Mouse (Mus musculus) hindbrain, embryonic 12.5 days (tissue): ENCODE data around the gene Tmem190. TPM values are rescaled to one million over a fixed set of nuclear protein-coding genes. Genes with fewer than 3 reads are reported as not detected.
A peak's percentile ranks its signal among the peaks of the same experiment; 100 is the strongest.

Experiments
- ATAC-seq: fragments of 200-750 bp; cut with Nextera tagmentation; 2 replicates; pipeline ENCODE4 v1.8.0; 2017; ENCODE audit warnings: moderate TSS enrichment; ENCODE audit not compliant: low FRiP score
- H3K27ac ChIP-seq: fragments of 300-500 bp; sonication (generic); 2 replicates; pipeline ENCODE4 v1.5.1; 2016; ENCODE audit warnings: mild to moderate bottlenecking
- H3K27me3 ChIP-seq: fragments of 300-500 bp; sonication (generic); 2 replicates; pipeline ENCODE4 v1.6.1; 2016; ENCODE audit warnings: mild to moderate bottlenecking
- H3K36me3 ChIP-seq: fragments of 300-500 bp; sonication (generic); 2 replicates; pipeline ENCODE4 v1.6.1; 2016; ENCODE audit warnings: mild to moderate bottlenecking
- H3K4me1 ChIP-seq: fragments of 300-500 bp; sonication (generic); 2 replicates; pipeline ENCODE4 v1.6.1; 2016
- H3K4me2 ChIP-seq: fragments of 300-500 bp; sonication (generic); replicated peaks from 2 replicates; pipeline ENCODE4 v1.6.1; 2016; ENCODE audit warnings: mild to moderate bottlenecking
- H3K4me3 ChIP-seq: fragments of 300-500 bp; sonication (generic); 2 replicates; pipeline ENCODE4 v1.5.1; 2016; ENCODE audit warnings: mild to moderate bottlenecking
- H3K9ac ChIP-seq: fragments of 300-500 bp; sonication (generic); 2 replicates; pipeline ENCODE4 v1.6.1; 2016; ENCODE audit warnings: mild to moderate bottlenecking, moderate library complexity
- H3K9me3 ChIP-seq: fragments of 300-500 bp; sonication (generic); replicated peaks from 2 replicates; pipeline ENCODE4 v1.6.1; 2016; ENCODE audit warnings: mild to moderate bottlenecking
- WGBS: fragments of 180-500 bp; shearing (Covaris S2); methylation state at CpG from one replicate; pipeline ENCODE4 v1.1.7; 2016; 5-methylcytosine and 5-hydroxymethylcytosine counted together
- polyA plus RNA-seq: library from polyadenylated mRNA; unstranded; fragments of >200 nt; fragmentation: Nextera tagmentation; extraction: Ambion mirVana; gene quantifications from 2 replicates; pipeline ENCODE4 v1.2.1, GENCODE M21; 2016

The Tmem190 gene
- polyA plus RNA-seq, 1 experiment from 2014 or later = not detected

DNA sequence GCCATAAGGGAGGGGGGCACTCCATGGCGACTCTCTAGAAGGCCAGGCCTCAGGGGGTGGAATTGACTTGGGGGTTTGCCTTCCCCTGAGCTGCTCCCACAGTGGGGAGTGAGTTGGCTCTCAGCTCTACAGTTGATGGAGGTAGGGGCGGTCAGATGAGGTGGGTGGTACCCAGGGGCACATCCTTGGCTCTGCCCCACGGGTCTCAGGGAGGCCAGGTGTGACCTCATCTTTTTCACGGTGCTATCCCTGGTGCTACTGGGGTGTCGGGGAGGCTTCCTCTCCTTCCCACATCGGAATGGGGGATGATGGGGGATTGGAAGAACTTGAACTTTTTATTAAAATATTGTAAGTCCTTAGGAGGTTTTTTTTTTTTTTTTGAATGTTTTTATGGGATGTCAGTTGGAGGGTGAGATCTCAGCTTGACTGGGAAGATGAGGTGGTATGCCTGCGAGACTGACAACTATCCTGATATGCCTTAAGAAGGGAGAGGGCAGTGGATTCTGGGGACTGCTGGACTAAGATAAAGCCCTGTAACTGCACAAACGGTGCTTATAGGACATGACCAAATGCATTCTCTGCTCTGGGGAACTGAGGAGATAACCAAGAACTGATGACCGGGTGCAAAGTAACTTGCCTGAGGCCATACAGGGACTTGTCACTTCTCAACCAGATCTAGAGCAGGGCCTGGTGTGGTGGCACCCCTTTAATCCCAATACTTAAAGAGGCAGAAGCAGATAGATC, 35.4 kb upstream of the Tmem190 start:
- H3K4me2 ChIP-seq = no peak overlapping the region
- 80% methylated on average over 9 of the region's 9 CpGs for WGBS
- H3K4me1 ChIP-seq = peaks cover 25% of the 10 kb centered on the region
- no peak for ATAC-seq
- H3K4me3 ChIP-seq = no peak overlapping the region
- no peaks in the 10 kb centered on the region for H3K9me3 ChIP-seq
- H3K27me3 ChIP-seq = 0 out of 2 replicates have a peak, but pooled peaks cover 6% of the 10 kb centered on the region
- no peak overlapping the region for H3K27ac ChIP-seq
- peaks cover 35% of the 10 kb centered on the region for H3K36me3 ChIP-seq
- no peak overlapping the region for H3K9ac ChIP-seq

DNA sequence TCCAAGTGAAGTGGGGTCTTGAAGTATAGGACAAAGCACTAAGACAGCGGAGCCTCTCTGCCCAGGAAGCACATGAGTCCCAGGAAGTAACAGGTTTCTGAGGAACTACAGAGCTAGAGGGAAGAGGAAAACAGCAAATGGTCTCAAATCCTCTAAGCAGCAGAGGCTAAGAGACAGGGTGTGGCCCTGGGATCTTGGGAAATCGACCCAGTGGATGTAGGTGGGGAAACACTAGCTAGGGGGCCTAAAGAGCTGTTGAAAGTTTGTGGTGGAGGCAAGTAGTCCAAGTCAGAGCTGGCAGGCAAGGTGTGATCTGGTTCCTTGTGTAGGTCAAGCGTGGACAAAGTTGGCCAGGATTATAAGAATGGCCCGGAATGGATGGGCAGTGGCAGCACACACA, 34.4 kb upstream of the Tmem190 start:
- WGBS = 83% methylated on average over 4 of the region's 4 CpGs
- Histone ChIP-seq H3K9ac (no peak overlapping the region), H3K4me2 (no peak overlapping the region), H3K4me3 (no peak overlapping the region), H3K27ac (no peak overlapping the region), H3K36me3 (peaks cover 26% of the 10 kb centered on the region), H3K4me1 (peaks cover 25% of the 10 kb centered on the region), H3K9me3 (no peaks in the 10 kb centered on the region), H3K27me3 (0 out of 2 replicates have a peak, but pooled peaks cover 6% of the 10 kb centered on the region)
- no peak for ATAC-seq

DNA sequence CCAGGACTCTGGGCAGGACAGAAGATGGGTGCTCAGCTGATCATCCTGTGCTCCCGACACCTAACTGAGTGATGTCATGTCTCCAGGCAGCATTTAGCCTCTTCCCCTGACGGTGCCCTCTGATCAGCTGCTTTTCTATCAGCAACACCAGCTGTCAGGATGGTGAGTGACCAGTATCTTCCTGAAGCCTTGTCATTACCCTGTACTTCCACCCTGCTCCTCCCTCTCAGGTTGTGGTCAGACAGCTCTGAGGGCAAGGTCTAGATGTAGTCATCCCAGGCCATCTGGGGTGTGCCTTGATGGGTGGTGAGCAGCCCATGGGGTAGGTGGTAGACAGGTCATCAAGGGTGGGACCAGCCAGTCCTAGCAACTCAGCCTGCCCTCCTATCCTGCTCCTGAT, 33.6 kb upstream of the Tmem190 start:
- ATAC-seq = no peak
- no peak overlapping the region for H3K4me3 ChIP-seq
- H3K27me3 ChIP-seq = peaks cover 8% of the 10 kb centered on the region; the same call in 1 of the 2 replicates
- H3K36me3 ChIP-seq = peaks cover 26% of the 10 kb centered on the region
- H3K4me2 ChIP-seq = no peak overlapping the region
- no peak overlapping the region for H3K9ac ChIP-seq
- H3K4me1 ChIP-seq = peaks cover 25% of the 10 kb centered on the region
- no peak overlapping the region for H3K27ac ChIP-seq
- no peaks in the 10 kb centered on the region for H3K9me3 ChIP-seq
- WGBS = 86% methylated on average over 2 of the region's 2 CpGs

DNA sequence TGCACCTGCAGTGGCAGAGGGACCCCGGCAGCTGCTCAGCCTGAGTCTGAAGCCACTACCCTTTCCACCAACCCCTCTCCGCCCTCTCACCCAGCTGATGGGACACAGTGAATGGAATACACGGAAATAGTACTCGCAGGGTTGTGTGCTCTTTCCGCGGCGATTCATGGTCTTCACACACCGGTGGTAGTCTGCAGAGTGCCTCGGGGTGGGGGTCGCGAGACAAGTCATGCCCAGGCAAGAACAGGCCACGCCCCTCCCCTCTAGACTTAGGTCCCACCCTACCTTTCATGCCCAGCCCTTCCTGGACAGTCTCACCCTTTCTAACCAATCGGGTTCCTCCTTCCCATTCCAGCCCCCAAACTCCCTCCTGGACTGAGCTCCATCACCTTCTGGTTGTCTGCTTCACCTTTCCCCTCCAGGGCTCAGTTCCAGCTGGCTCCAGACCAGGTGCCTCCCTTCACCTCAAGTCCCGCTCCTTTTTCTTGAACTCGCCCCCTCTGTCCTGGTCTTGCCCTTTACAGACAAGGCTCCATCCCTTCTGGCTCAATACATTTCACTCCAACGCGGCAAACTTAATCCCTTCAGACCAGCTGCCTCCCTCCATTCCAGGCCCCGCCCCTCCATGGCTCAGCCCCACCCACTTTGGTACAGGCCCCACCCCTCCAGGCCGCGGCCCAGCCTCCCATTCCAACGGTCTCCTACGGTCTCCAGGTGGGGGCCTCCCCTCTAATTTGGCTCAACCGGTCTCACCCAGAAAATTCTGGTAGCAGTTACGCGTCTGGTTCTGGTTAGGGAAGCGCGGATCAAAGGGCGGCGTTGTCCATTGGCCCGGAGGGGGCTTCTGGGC, 30.5 kb upstream of the Tmem190 start:
- Histone ChIP-seq H3K9ac (peak overlapping the region; percentile 23; the same call in 1 of the 2 replicates), H3K27ac (no peak overlapping the region), H3K4me3 (peak overlapping the region; percentile 32), H3K36me3 (peaks cover under 1% of the 10 kb centered on the region; the same call in 1 of the 2 replicates), H3K4me2 (peak overlapping the region; percentile 50), H3K4me1 (peaks cover 20% of the 10 kb centered on the region), H3K27me3 (peaks cover 8% of the 10 kb centered on the region; the same call in 1 of the 2 replicates), H3K9me3 (no peaks in the 10 kb centered on the region)
- 3% methylated on average over 30 of the region's 30 CpGs for WGBS
- peak; percentile 65 for ATAC-seq

DNA sequence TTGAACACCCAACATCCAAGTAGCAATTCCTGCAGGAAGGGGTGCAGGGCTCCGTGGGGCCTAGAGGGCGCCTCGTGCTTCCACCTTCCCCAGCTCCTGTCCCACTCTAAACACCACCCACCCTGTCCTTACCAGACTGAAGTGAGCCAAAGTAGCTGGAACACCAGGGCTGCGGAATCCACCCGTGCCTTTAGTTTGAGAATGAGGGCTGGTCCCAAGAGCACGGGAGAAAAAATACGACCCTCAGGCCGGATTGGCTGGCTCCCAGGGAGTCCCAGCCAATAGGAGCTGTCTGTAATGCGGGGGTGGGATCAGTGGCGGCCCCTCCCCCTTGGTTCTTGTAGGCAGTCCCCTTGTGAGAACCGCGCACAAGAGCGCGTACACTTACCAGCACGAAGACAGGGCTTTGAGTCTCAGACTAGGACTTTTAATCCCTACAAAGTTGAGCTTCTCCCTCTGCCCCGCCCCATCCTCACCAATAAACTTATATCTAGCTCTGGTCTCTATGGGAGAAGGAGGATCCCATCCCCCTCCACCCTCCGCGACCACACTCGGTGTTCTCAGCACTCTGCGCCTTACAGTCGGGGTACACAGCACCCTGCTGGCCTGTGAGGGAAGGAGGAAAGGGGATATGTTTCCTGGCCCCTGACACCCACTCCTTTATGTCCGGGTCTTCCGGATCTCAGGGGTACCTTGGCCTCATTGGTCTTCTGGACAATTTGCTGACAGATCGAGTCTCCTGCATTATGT, 29.7 kb upstream of the Tmem190 start, which contains the start of gene Cox6b2:
Gene Cox6b2 (minus strand): TSS at position 274 of the 750 bp plus-strand sequence.
- H3K4me1 ChIP-seq = peaks cover 20% of the 10 kb centered on the region
- H3K9ac ChIP-seq = peak within 1 kb of the TSS; percentile 23; the same call in 1 of the 2 replicates
- WGBS = 4% methylated on average over 24 of the region's 24 CpGs
- peaks cover 8% of the 10 kb centered on the region; the same call in 1 of the 2 replicates for H3K27me3 ChIP-seq
- H3K36me3 ChIP-seq = no peaks in the 10 kb centered on the region
- no peak within 1 kb of the TSS for H3K27ac ChIP-seq
- ATAC-seq = peak; percentile 90
- peak within 1 kb of the TSS; percentile 32 for H3K4me3 ChIP-seq
- peak within 1 kb of the TSS; percentile 50 for H3K4me2 ChIP-seq
- no peaks in the 10 kb centered on the region for H3K9me3 ChIP-seq

DNA sequence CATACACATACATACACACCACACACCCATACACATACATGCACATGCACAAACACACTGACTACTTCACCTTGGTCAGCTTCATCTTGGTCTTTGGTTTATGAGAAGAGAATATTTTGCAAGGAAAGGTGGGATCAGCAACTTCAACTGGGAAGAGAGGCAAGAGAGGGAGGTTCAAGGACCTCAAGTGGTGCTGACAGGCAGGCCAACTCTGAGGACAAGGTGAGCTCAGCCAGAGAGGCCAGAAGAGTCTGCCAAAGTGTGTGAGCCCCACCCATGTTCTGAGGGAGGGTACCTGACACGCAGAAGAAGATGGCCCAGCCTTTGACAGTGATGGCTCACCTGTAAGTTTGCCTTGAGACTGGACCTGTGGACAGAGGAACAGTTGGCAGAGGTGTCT, 23.1 kb upstream of the Tmem190 start:
- ATAC-seq = no peak
- WGBS = 39% methylated on average over 1 of the region's 1 CpGs
- Histone ChIP-seq H3K9ac (no peak overlapping the region), H3K4me3 (no peak overlapping the region), H3K27me3 (no peaks in the 10 kb centered on the region), H3K9me3 (no peaks in the 10 kb centered on the region), H3K4me2 (no peak overlapping the region), H3K27ac (no peak overlapping the region), H3K36me3 (no peaks in the 10 kb centered on the region), H3K4me1 (no peaks in the 10 kb centered on the region)

DNA sequence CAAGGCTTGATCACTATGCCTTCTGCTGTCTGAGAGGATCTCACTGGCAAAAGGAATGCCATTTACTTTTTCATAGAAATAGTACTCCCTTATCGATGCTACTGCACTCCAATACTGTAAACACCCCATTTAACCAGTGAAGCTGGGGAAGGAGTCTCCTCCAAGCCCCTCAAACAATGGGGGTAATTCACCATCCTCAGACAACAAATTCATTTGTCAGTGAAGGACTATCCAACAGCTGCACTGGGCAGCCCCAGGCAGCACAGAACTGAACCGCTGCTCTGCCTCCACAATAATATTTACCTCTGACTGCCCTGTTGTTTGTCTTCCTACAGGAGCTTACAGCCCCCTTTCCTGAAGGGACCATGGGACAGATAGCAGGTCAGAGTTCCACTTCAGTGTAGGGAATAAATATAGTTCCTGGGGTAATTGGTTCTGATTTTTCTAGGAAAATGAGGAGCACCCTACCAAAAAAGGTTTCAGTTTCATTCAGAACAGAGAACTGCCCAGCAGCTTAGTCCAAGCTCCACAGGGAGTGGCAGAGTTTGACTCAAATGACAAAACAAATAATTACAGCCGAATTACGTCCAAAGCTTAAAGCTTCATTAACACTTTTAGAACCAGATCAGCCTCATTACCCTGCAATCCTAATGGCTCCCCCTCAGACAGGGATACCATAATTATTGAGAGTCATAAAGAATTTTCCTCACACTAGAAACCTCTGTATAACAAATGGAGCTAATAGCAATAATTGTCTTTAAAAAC, 17.6 kb upstream of the Tmem190 start:
- no peaks in the 10 kb centered on the region for H3K27me3 ChIP-seq
- 24% methylated on average over 4 of the region's 4 CpGs for WGBS
- no peak overlapping the region for H3K27ac ChIP-seq
- ATAC-seq = no peak
- H3K4me1 ChIP-seq = no peaks in the 10 kb centered on the region
- no peak overlapping the region for H3K4me3 ChIP-seq
- no peak overlapping the region for H3K4me2 ChIP-seq
- no peaks in the 10 kb centered on the region for H3K9me3 ChIP-seq
- no peaks in the 10 kb centered on the region for H3K36me3 ChIP-seq
- H3K9ac ChIP-seq = no peak overlapping the region

DNA sequence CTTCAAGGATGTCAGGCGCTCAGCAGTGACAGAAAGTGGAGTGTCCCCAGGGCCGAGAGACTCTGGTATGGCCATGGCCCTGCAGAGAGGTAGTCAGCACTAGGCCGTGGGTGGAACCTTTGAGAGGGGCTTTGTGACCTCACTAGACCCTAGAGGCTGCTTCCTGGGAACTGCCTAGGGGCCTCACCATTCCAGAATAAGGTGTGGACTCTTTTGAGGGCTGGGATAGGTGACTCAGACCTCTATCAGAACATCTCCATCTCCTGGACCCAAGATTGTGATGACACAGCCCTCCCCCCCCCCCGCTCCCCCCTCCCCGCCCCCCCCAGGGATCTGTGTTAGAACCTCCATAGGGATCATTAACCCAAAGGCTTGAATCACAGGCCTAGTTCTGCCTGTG, 11.5 kb upstream of the Tmem190 start, which contains the start of gene Fam71e2:
Gene Fam71e2 (minus strand): TSS at position 101 of the 400 bp plus-strand sequence.
- Histone ChIP-seq H3K4me2 (no peak within 1 kb of the TSS), H3K9ac (no peak within 1 kb of the TSS), H3K27ac (no peak within 1 kb of the TSS), H3K27me3 (peaks cover 18% of the 10 kb centered on the region), H3K4me1 (no peaks in the 10 kb centered on the region), H3K36me3 (no peaks in the 10 kb centered on the region), H3K9me3 (no peaks in the 10 kb centered on the region), H3K4me3 (no peak within 1 kb of the TSS)
- no peak for ATAC-seq
- WGBS = 74% methylated on average over 3 of the region's 5 CpGs

DNA sequence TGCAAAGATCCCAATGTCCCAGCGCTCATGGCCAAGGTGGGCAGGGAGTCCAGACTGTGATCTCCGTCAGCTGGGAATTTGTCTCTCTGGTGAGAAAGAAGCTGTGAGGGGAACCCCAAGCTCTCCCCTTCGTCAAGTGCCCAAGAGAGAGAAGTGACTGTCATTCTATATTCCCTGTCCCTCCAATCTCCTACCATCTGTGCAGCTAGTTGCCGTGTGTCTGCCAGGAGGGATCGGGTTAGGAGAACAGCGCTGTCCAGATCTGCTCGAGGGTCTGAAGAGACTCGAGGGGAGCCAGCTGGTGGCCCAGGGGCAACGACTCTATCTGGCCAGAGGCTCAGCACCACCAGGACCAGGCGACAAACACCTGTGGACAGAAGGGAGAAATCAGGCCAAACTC, 6.6 kb upstream of the Tmem190 start:
- Histone ChIP-seq H3K9ac (no peak overlapping the region), H3K27me3 (peaks cover 66% of the 10 kb centered on the region), H3K9me3 (no peaks in the 10 kb centered on the region), H3K4me3 (no peak overlapping the region), H3K4me2 (no peak overlapping the region), H3K36me3 (no peaks in the 10 kb centered on the region), H3K27ac (no peak overlapping the region), H3K4me1 (peaks cover 15% of the 10 kb centered on the region)
- no peak for ATAC-seq
- WGBS = 48% methylated on average over 10 of the region's 10 CpGs

DNA sequence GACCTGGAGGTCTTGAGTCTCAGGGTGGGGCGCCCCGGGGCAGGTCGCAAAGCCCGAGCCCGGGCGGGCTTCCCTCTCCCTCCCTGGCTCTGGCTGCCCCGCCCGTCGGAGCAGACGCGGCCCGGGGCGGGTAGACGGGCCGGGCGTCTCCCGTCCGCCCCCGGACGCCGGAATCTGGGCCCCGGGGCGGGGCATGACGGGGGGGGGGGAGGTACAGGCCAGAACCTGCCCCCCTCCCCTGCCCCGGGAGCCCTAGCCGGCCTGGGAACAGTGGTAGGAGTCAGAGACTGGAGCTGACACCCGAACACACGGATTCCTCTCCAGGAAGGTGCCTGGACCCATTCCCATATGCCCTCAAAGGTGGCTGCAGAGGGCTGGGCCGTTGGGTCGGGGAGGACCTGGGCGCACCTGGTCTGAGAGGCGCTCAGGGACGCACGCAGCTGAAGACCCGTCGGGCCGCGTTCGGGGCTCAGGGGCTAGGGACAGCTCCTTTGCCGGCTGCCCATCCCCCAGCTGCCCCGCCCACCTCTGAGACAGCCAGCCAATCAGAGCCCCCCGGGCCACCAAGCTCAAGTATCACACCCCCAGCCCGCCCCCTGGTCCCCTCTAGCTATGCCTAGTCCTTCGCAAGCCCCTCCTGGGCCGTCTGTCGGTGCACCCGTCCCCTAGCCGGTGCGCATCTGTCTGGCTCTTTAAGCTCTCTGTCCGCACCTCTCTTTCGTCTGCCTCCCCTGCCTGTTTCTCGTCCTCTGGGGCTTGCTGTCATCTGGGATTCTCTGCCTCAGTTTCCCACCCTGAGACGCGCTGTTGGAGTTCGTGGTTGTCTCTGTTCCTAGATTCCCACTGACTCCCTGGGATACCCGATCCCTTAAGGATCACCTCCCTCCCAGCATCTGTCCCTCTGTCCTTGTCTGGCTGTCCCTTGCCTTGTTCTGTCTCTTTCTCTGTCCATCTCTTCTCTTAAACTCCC, 5.6 kb upstream of the Tmem190 start:
- H3K4me3 ChIP-seq = peak overlapping the region; percentile 32
- peak overlapping the region; percentile 52 for H3K9ac ChIP-seq
- H3K9me3 ChIP-seq = no peaks in the 10 kb centered on the region
- peaks cover 71% of the 10 kb centered on the region for H3K27me3 ChIP-seq
- H3K27ac ChIP-seq = no peak overlapping the region
- ATAC-seq = peak; percentile 75
- H3K4me1 ChIP-seq = peaks cover 15% of the 10 kb centered on the region
- H3K4me2 ChIP-seq = peak overlapping the region; percentile 51
- WGBS = 1% methylated on average over 37 of the region's 56 CpGs
- H3K36me3 ChIP-seq = no peaks in the 10 kb centered on the region
